Mouse (Mus musculus) kidney, embryonic 14.5 days (tissue): ENCODE measurements around the gene Ero1lb. TPM values are rescaled to one million over a fixed set of nuclear protein-coding genes. Genes with fewer than 3 reads are reported as not detected.
"Not testable (repeated sequence)": the region's sequence is repeated elsewhere in the genome, so short reads cannot be mapped to it uniquely, and the experiment has no call there.

ENCODE experiments used
- ATAC-seq: fragments of 200-750 bp; cut with Nextera tagmentation; 2 replicates; pipeline ENCODE4 v1.8.0; 2017; ENCODE audit warnings: moderate number of reproducible peaks, mild to moderate bottlenecking, moderate TSS enrichment, moderate library complexity; ENCODE audit not compliant: low FRiP score, low TSS enrichment
- H3K27ac ChIP-seq: fragments of 300-500 bp; sonication (generic); 2 replicates; pipeline ENCODE4 v1.5.1; 2014; ENCODE audit warnings: low read depth, mild to moderate bottlenecking, low read length, moderate library complexity, mixed read lengths
- H3K27me3 ChIP-seq: fragments of 300-500 bp; sonication (generic); 2 replicates; pipeline ENCODE4 v1.6.1; 2014; ENCODE audit warnings: mild to moderate bottlenecking, low read length; ENCODE audit not compliant: control insufficient read depth, insufficient read depth
- H3K36me3 ChIP-seq: fragments of 300-500 bp; sonication (generic); 2 replicates; pipeline ENCODE4 v1.6.1; 2014; ENCODE audit warnings: low read length, mixed read lengths; ENCODE audit not compliant: control insufficient read depth, insufficient read depth
- H3K4me1 ChIP-seq: fragments of 300-500 bp; sonication (generic); 2 replicates; pipeline ENCODE4 v1.6.1; 2014; ENCODE audit warnings: low read length, mixed read lengths; ENCODE audit not compliant: control insufficient read depth, insufficient read depth
- H3K4me2 ChIP-seq: fragments of 300-500 bp; sonication (generic); replicated peaks from 2 replicates; pipeline ENCODE4 v1.6.1; 2014; ENCODE audit warnings: low read depth, mild to moderate bottlenecking, low read length
- H3K4me3 ChIP-seq: fragments of 300-500 bp; sonication (generic); 2 replicates; pipeline ENCODE4 v1.5.1; 2014; ENCODE audit warnings: mild to moderate bottlenecking, low read length
- H3K9ac ChIP-seq: fragments of 300-500 bp; sonication (generic); 2 replicates; pipeline ENCODE4 v1.6.1; 2014; ENCODE audit warnings: low read depth, mild to moderate bottlenecking, low read length, moderate library complexity
- H3K9me3 ChIP-seq: fragments of 300-500 bp; sonication (generic); 2 replicates; pipeline ENCODE4 v1.6.1; 2016; ENCODE audit warnings: low read length; ENCODE audit not compliant: control insufficient read depth
- WGBS: fragments of 180-500 bp; shearing (Covaris S2); extraction: QIAGEN DNeasy Blood & Tissue Kit; methylation state at CpG from one replicate; pipeline ENCODE4 v1.1.7; 2014; 5-methylcytosine and 5-hydroxymethylcytosine counted together
- polyA plus RNA-seq: library from polyadenylated mRNA; unstranded; fragments of >200 nt; fragmentation: Nextera tagmentation; extraction: Ambion mirVana; gene quantifications from 2 replicates; pipeline ENCODE4 v1.2.1, GENCODE M21; 2014

Ero1lb gene
- polyA plus RNA-seq, 1 experiment from 2014 or later, result 8.5 TPM

GRCm38 (mm10) chr13:12642795-12643194 is 77.1 kb downstream of the Ero1lb start:
- not testable (repeated sequence) for H3K9me3 ChIP-seq, ATAC-seq, H3K4me1 ChIP-seq, H3K4me2 ChIP-seq, H3K27me3 ChIP-seq, H3K4me3 ChIP-seq, H3K36me3 ChIP-seq, H3K27ac ChIP-seq, H3K9ac ChIP-seq
- 86% methylated on average over 3 of the region's 4 CpGs for WGBS

GRCm38 (mm10) chr13:12646676-12647075 is 81.0 kb downstream of the Ero1lb start:
- H3K9ac ChIP-seq, H3K4me1 ChIP-seq, H3K4me3 ChIP-seq, H3K36me3 ChIP-seq, H3K27me3 ChIP-seq, H3K9me3 ChIP-seq, ATAC-seq, H3K27ac ChIP-seq, H3K4me2 ChIP-seq: not testable (repeated sequence)
- 76% methylated on average over 5 of the region's 5 CpGs for WGBS

DNA sequence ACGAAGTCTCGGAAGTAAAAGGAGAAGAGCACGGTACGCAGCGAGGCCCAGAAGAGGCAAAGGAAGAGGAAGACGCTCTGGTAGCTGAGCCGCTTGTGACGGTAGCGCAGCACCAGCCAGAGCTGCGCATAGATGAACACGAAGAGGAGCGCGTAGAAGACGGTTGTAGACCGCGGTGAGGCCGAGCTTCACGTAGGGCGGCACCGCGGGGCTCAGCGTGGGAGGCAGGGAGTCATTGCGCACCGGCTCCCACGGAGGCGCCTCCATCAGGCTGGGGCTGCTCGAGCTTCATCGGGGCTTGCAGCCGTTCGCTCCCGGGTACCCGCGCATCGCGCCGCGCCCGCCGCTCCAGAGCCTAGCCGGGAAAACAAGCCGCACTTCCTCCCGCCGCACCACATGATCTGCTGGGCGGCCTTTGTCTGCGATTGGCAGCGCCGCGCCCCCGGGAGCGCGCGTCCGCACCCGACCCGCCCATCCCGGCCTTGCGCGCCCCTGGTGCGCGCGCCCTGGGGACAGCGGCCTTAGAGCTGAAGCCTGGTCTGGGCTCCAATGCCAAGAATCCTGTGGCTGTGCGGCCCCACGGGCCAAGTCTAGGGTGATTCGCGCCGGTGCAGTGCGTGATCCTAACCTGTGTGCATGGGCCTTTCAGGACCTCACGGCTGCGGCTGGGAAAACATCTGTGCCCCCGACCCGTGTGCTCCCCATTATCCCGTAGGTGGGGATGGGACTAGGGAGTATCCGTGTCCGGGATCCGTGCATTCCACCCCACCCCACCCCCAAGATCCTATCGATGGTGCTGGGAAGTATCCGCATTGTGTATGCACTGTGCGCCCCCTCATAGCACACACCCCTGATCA is 84.6 kb downstream of the Ero1lb start:
- peak; percentile 93 for ATAC-seq
- H3K9me3 ChIP-seq, H3K4me1 ChIP-seq, H3K36me3 ChIP-seq, H3K27ac ChIP-seq, H3K27me3 ChIP-seq: not testable (repeated sequence)
- peak overlapping the region; percentile 42 for H3K4me2 ChIP-seq
- under 1% methylated on average over 22 of the region's 79 CpGs for WGBS
- peak overlapping the region; percentile 39 for H3K4me3 ChIP-seq
- H3K9ac ChIP-seq, result 0 out of 2 replicates have a peak overlapping the region, but pooled peaks have one; percentile 44

DNA sequence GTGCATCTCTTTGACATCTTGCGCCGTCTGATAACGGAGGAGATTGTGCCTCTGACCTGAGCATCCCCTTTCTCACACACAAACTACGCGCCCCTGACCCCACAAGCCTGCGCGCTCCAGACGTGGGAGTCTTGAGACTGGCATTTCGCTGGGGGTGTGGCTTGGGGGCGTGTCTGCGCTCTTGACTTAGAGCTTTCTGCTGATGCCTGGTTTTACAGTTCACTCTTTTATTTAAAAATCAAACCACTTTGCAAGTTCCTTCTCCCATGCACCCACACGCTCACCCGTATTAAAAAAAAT is 85.2 kb downstream of the Ero1lb start:
- not testable (repeated sequence) for H3K4me1 ChIP-seq, H3K9ac ChIP-seq, H3K27me3 ChIP-seq, H3K9me3 ChIP-seq, H3K36me3 ChIP-seq, H3K27ac ChIP-seq
- under 1% methylated on average over 9 of the region's 13 CpGs for WGBS
- peak overlapping the region; percentile 42 for H3K4me2 ChIP-seq
- peak overlapping the region; percentile 39 for H3K4me3 ChIP-seq
- peak; percentile 79 for ATAC-seq

Other genes with a start within 250 kb of the Ero1lb start
- 0.64 and 1.7 TPM in 2 replicates for gene Actn2, start 225.1 kb upstream of the Ero1lb start, polyA plus RNA-seq
- gene Heatr1, start 170.8 kb upstream of the Ero1lb start, polyA plus RNA-seq, result 23.6 and 37.2 TPM in 2 replicates
- 12.3 and 19.2 TPM in 2 replicates for gene Lgals8, start 100.9 kb upstream of the Ero1lb start, polyA plus RNA-seq
- 1.7 and 2.4 TPM in 2 replicates for gene Edaradd, start 45.4 kb upstream of the Ero1lb start, polyA plus RNA-seq
- gene Prl2c3, start 234.2 kb downstream of the Ero1lb start, polyA plus RNA-seq, result 0.69 and 0.97 TPM in 2 replicates